Mouse (Mus musculus) heart, embryonic 13.5 days (tissue): ENCODE data around the gene Epb41l4b. TPM values are rescaled to one million over a fixed set of nuclear protein-coding genes. Genes with fewer than 3 reads are reported as not detected.

Experiments
- ATAC-seq: fragments of 200-750 bp; cut with Nextera tagmentation; 2 replicates; pipeline ENCODE4 v1.8.0; 2017; ENCODE audit warnings: moderate TSS enrichment; ENCODE audit not compliant: insufficient number of reproducible peaks, low FRiP score, low TSS enrichment; ENCODE audit errors: extremely low read depth
- H3K27ac ChIP-seq: fragments of 300-500 bp; sonication (generic); replicated peaks from 2 replicates; pipeline ENCODE4 v1.5.1; 2015; ENCODE audit warnings: moderate library complexity, mild to moderate bottlenecking, inconsistent platforms
- H3K27me3 ChIP-seq: fragments of 300-500 bp; sonication (generic); replicated peaks from 2 replicates; pipeline ENCODE4 v1.6.1; 2015; ENCODE audit warnings: mild to moderate bottlenecking, inconsistent platforms
- H3K36me3 ChIP-seq: fragments of 300-500 bp; sonication (generic); 2 replicates; pipeline ENCODE4 v1.6.1; 2015; ENCODE audit warnings: mild to moderate bottlenecking, inconsistent platforms
- H3K4me1 ChIP-seq: fragments of 300-500 bp; sonication (generic); 2 replicates; pipeline ENCODE4 v1.6.1; 2015; ENCODE audit warnings: inconsistent platforms
- H3K4me2 ChIP-seq: fragments of 300-500 bp; sonication (generic); 2 replicates; pipeline ENCODE4 v1.6.1; 2015; ENCODE audit warnings: inconsistent platforms, mild to moderate bottlenecking, moderate library complexity
- H3K4me3 ChIP-seq: fragments of 300-500 bp; sonication (generic); 2 replicates; pipeline ENCODE4 v1.5.1; 2015; ENCODE audit warnings: moderate library complexity, mild to moderate bottlenecking, inconsistent platforms
- H3K9ac ChIP-seq: fragments of 300-500 bp; sonication (generic); 2 replicates; pipeline ENCODE4 v1.6.1; 2015; ENCODE audit warnings: inconsistent platforms, mild to moderate bottlenecking, moderate library complexity
- H3K9me3 ChIP-seq: fragments of 300-500 bp; sonication (generic); 2 replicates; pipeline ENCODE4 v1.6.1; 2016; ENCODE audit warnings: inconsistent platforms
- WGBS: fragments of 180-500 bp; shearing (Covaris S2); methylation state at CpG from one replicate; pipeline ENCODE4 v1.1.7; 2015; ENCODE audit warnings: mixed read lengths; 5-methylcytosine and 5-hydroxymethylcytosine counted together
- polyA plus RNA-seq: library from polyadenylated mRNA; unstranded; fragments of >200 nt; fragmentation: Nextera tagmentation; extraction: Ambion mirVana; gene quantifications from 2 replicates; pipeline ENCODE4 v1.2.1, GENCODE M21; 2015

Gene Epb41l4b
- polyA plus RNA-seq, 1 experiment from 2014 or later = 0.64 TPM

DNA sequence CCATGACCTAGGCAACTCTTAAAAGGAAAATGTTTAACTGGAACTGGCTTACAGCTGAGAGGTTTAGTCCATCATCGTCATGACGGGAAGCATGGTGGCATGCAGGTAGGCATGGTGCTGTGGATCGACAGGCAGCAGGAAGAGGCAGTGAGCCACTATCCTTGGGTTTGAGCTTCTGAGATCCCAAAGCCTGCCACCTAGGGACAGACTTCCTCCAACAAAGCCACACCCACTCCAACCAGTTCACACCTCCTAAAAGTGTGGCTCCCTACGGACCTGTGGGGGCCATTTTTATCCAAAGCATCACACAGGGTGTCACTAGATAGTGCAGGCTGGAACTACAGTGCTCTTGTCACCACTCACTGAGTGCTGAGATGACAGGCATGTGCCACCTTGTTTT is 31.8 kb downstream of the Epb41l4b start:
- Histone ChIP-seq H3K4me1 (peaks cover 2% of the 10 kb centered on the region; the same call in 1 of the 2 replicates), H3K27me3 (peaks cover 3% of the 10 kb centered on the region; the same call in 1 of the 2 replicates), H3K9ac (no peak overlapping the region), H3K36me3 (no peaks in the 10 kb centered on the region), H3K9me3 (no peaks in the 10 kb centered on the region), H3K27ac (no peak overlapping the region), H3K4me3 (no peak overlapping the region), H3K4me2 (no peak overlapping the region)
- WGBS = 56% methylated on average over 4 of the region's 4 CpGs
- no peak for ATAC-seq

DNA sequence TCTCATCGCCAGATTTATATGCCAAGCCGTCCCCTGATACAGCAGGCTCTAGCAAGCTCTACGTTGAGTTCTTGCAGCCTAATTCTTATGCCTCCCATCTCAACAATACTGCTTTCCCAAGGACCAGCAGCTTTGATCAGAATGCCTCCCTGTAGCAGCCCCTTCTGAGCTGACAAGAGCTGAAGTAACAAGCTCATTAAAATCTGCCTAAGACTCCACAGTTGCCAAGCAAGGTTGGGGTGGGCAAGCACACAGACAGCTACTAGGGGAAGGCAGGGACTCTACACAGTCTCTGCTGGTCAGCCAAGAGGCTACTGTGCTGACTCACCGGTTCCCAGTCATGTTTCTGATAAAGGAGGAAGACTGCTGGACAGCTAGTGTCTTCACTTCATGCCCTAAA is 33.7 kb downstream of the Epb41l4b start:
- Histone ChIP-seq H3K36me3 (no peaks in the 10 kb centered on the region), H3K9ac (no peak overlapping the region), H3K4me1 (no peaks in the 10 kb centered on the region), H3K27me3 (no peaks in the 10 kb centered on the region; the same call in 1 of the 2 replicates), H3K4me3 (no peak overlapping the region), H3K9me3 (no peaks in the 10 kb centered on the region), H3K27ac (no peak overlapping the region), H3K4me2 (no peak overlapping the region)
- 65% methylated on average over 4 of the region's 4 CpGs for WGBS
- no peak for ATAC-seq

DNA sequence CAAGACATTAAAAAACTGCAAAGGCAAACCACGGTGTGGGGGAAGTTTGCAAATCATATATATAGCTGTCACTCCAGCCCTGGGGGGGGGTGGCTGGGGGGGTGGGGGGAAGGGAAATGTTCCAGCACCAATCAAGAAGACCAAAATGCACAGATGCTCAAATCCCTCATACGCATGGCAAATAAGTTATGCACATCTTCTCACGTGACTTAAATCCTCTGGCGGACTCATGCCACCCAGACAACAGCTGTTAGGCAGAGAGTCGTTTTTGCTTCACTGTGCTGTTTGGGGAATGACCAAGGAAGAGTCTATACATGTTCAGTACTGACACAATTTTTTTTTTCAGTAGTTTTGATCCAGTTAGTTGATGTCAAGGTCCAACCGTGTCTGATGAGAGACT is 37.9 kb downstream of the Epb41l4b start:
- no peaks in the 10 kb centered on the region for H3K36me3 ChIP-seq
- no peak overlapping the region for H3K27ac ChIP-seq
- H3K9ac ChIP-seq = no peak overlapping the region
- H3K4me3 ChIP-seq = no peak overlapping the region
- H3K4me1 ChIP-seq = peaks cover 4% of the 10 kb centered on the region; the same call in 1 of the 2 replicates
- no peaks in the 10 kb centered on the region for H3K9me3 ChIP-seq
- no peaks in the 10 kb centered on the region; the same call in 1 of the 2 replicates for H3K27me3 ChIP-seq
- no peak overlapping the region for H3K4me2 ChIP-seq
- ATAC-seq = no peak
- 74% methylated on average over 6 of the region's 6 CpGs for whole genome bisulfite sequencing

DNA sequence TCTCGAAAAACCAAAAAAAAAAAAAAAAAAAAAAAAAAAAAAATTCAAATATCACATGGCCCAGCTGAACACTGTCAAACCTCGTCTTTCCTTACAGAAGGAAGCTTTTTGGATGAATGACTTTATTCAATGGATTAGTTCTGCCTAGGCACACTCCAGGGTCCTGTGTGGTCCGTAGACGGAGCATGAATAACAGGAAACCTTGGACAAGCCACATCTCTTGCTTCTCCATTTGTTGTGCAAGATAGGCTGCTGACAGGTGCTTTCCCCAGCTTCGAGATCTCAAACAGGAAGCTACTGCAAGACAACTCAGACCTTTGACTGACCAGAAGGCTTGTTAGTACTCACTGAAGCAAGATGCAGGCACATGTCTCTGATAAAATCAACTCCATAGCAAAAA is 39.4 kb downstream of the Epb41l4b start:
- no peak overlapping the region for H3K27ac ChIP-seq
- H3K9me3 ChIP-seq = no peaks in the 10 kb centered on the region
- H3K4me2 ChIP-seq = no peak overlapping the region
- no peaks in the 10 kb centered on the region for H3K36me3 ChIP-seq
- ATAC-seq = no peak
- no peaks in the 10 kb centered on the region for H3K27me3 ChIP-seq
- no peak overlapping the region for H3K4me3 ChIP-seq
- H3K9ac ChIP-seq = no peak overlapping the region
- 47% methylated on average over 5 of the region's 5 CpGs for WGBS
- H3K4me1 ChIP-seq = peaks cover 4% of the 10 kb centered on the region; the same call in 1 of the 2 replicates

DNA sequence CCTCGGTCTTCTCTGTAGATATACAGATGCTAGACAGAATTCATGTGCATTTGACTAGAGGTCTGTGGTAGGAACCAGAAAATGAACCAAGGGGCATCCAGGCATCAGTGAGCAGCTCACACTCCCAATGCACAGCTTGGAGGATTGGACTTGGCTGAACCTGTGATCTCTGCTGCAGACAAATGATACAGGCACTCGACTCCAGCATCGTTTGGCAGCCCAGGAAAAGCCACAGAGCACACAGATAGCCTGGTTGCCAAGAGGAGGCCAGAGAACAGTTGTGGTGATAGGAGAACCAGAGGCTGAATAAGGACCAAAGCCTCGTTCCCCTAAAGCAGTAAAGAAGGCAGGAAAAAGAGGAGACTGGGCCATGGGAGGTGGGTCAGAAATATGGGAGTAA is 42.1 kb downstream of the Epb41l4b start:
- Histone ChIP-seq H3K4me3 (no peak overlapping the region), H3K4me1 (peaks cover 4% of the 10 kb centered on the region; the same call in 1 of the 2 replicates), H3K4me2 (no peak overlapping the region), H3K36me3 (no peaks in the 10 kb centered on the region), H3K27ac (no peak overlapping the region), H3K9me3 (no peaks in the 10 kb centered on the region), H3K9ac (no peak overlapping the region), H3K27me3 (no peaks in the 10 kb centered on the region)
- 67% methylated on average over 4 of the region's 4 CpGs for WGBS
- no peak for ATAC-seq

DNA sequence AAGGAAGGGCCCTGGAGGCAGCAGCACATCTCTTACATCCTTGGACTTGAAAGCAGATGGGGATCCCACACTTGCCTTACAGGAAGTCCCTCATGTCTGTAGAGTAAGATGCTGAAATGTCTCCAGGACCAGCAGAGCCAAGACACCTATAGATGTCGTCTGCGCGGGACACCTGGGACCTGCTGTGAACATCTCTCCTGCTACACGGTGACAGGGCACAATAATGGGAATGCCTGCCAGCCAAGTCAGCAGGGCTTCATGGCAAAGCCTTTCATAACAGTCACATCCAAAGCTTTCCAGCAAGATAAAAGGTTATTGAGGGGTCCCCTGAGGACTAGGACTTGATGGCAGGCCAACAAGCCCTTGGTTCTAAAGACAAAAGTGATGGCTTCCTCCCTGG is 45.8 kb downstream of the Epb41l4b start:
- Histone ChIP-seq H3K9me3 (no peaks in the 10 kb centered on the region), H3K36me3 (no peaks in the 10 kb centered on the region), H3K27me3 (peaks cover 7% of the 10 kb centered on the region; the same call in 1 of the 2 replicates), H3K4me3 (no peak overlapping the region), H3K4me2 (no peak overlapping the region), H3K9ac (no peak overlapping the region), H3K27ac (no peak overlapping the region), H3K4me1 (peaks cover 7% of the 10 kb centered on the region)
- ATAC-seq = no peak
- 93% methylated on average over 4 of the region's 4 CpGs for WGBS

DNA sequence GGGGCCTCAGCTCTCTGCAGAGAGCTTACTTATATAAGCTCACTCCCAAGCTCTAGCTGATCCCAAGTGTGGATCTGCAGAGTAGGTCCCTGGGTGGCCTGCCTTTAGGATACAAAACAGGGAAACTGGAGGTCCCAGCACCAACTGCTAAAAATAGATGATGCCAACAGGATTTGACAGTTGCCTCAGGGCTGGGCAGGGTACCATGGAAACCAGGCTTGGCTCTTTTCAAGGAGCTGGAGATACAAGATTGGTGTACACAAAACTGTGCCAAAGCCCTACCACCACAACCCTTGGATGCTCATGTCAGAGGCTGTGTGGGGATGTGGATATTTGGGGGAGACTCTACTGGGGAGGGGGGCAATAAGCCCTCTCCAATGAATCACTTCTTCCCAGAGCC is 47.7 kb downstream of the Epb41l4b start:
- Histone ChIP-seq H3K9ac (no peak overlapping the region), H3K36me3 (no peaks in the 10 kb centered on the region), H3K4me3 (no peak overlapping the region), H3K27me3 (peaks cover 11% of the 10 kb centered on the region; the same call in 1 of the 2 replicates), H3K4me2 (no peak overlapping the region), H3K4me1 (peaks cover 9% of the 10 kb centered on the region), H3K9me3 (no peaks in the 10 kb centered on the region), H3K27ac (no peak overlapping the region)
- no peak for ATAC-seq

DNA sequence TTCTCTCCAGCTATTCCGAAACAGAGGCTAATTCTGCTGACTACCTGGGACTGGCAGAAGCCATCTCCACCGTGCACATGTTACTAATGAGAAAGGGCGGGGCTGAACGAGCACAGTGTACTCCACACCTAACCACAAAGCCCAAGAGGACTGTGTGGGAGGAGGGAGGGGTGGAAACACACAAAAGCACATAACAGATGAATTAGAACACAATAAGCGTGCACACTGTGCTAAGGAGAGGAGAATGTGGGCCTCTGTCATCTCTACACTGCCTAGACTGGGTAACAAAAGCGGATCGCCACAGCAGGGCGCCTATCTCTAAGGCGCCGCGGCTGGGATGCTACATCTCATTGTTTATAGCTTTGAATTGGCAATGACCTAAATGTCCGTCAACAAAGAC is 51.9 kb downstream of the Epb41l4b start:
- WGBS = 66% methylated on average over 12 of the region's 12 CpGs

DNA sequence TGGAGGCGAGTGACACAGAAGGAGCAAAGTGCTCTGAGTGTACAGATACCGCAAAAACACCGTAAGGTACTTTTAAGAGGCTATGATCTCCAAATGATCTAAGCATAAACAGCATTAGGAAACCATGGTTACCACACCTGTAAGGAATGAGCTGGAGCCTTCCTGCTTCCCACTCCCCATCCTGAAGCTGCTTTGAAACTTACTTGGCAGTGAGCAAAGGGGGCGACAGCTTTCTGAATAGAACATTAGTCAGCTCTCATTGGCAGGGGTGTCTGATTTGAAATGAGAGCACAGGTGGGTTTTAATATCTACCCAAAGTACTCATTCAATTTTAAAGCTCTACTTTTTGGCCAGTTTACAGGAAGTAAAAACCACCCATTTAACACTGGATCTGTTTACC is 54.9 kb downstream of the Epb41l4b start:
- no peak for ATAC-seq
- Histone ChIP-seq H3K4me2 (no peak overlapping the region), H3K4me3 (no peak overlapping the region), H3K4me1 (peaks cover 12% of the 10 kb centered on the region), H3K27ac (no peak overlapping the region), H3K36me3 (no peaks in the 10 kb centered on the region), H3K27me3 (peaks cover 15% of the 10 kb centered on the region; the same call in 1 of the 2 replicates), H3K9me3 (no peaks in the 10 kb centered on the region), H3K9ac (no peak overlapping the region)
- WGBS = 41% methylated on average over 4 of the region's 4 CpGs

More for the DNA sequence above, 51.9 kb downstream of the Epb41l4b start:
- Histone ChIP-seq H3K9me3 (no peaks in the 10 kb centered on the region), H3K4me2 (no peak overlapping the region), H3K4me3 (no peak overlapping the region), H3K4me1 (peaks cover 13% of the 10 kb centered on the region), H3K27me3 (peaks cover 18% of the 10 kb centered on the region), H3K36me3 (no peaks in the 10 kb centered on the region), H3K9ac (no peak overlapping the region), H3K27ac (no peak overlapping the region)
- no peak for ATAC-seq

DNA sequence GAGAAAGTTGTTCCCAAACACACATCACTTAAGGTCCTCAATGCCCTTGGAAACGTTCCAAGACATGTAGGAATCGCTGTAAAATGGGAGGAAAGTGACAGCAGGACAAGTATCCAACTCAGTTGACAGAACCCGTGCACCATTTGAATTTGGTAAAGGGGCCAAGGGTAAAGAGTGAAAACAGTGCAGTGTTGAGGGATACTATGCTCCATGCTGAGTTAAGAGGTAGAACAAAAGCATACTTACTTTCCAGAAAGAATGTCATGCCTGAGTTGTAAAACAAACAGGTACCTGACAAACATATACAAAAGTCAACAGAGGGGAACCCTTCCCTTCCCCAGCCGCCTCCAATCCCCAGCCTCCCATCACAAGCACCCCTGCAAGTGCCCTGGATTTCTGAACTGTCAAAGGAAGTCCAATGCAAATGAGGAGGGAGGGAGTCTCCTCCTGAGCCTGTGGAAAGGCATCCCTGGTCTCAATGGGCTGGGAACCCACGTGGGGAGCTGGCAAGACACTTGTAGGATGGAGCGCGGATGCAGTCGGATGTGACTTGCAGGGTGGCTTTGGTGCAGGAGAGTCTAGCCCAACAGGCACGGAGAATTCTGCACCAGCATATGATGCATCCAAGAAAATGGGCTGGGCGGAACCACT is 57.4 kb downstream of the Epb41l4b start:
- no peaks in the 10 kb centered on the region for H3K9me3 ChIP-seq
- peaks cover 20% of the 10 kb centered on the region for H3K4me1 ChIP-seq
- peaks cover 10% of the 10 kb centered on the region; the same call in 1 of the 2 replicates for H3K27me3 ChIP-seq
- no peak for ATAC-seq
- no peak overlapping the region for H3K4me3 ChIP-seq
- 74% methylated on average over 10 of the region's 10 CpGs for WGBS
- H3K36me3 ChIP-seq = no peaks in the 10 kb centered on the region
- H3K27ac ChIP-seq = no peak overlapping the region
- no peak overlapping the region for H3K9ac ChIP-seq
- no peak overlapping the region for H3K4me2 ChIP-seq

DNA sequence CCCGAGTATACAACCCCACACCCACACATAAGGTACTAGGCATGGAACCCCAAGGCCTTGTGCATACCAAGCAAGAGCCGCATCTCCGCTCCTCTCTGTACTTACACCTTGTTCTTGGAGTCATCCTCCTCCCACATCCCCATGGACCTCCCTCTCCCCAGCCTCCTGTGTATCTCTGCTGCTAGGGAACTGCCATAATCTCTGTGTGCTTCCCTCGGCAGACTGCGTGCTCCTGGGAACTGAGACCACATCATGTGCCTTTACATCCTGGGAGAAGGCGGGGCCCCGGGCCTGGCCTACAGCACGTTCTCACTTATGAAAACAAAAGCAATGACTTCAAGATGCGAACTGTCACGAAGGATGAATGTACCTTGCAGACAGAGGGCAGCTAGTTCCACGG is 59.6 kb downstream of the Epb41l4b start:
- no peak overlapping the region for H3K4me3 ChIP-seq
- ATAC-seq = no peak
- peaks cover 22% of the 10 kb centered on the region for H3K27me3 ChIP-seq
- H3K27ac ChIP-seq = no peak overlapping the region
- 69% methylated on average over 11 of the region's 11 CpGs for WGBS
- no peaks in the 10 kb centered on the region for H3K36me3 ChIP-seq
- H3K9ac ChIP-seq = no peak overlapping the region
- no peak overlapping the region for H3K4me2 ChIP-seq
- no peaks in the 10 kb centered on the region for H3K9me3 ChIP-seq
- peaks cover 20% of the 10 kb centered on the region for H3K4me1 ChIP-seq

DNA sequence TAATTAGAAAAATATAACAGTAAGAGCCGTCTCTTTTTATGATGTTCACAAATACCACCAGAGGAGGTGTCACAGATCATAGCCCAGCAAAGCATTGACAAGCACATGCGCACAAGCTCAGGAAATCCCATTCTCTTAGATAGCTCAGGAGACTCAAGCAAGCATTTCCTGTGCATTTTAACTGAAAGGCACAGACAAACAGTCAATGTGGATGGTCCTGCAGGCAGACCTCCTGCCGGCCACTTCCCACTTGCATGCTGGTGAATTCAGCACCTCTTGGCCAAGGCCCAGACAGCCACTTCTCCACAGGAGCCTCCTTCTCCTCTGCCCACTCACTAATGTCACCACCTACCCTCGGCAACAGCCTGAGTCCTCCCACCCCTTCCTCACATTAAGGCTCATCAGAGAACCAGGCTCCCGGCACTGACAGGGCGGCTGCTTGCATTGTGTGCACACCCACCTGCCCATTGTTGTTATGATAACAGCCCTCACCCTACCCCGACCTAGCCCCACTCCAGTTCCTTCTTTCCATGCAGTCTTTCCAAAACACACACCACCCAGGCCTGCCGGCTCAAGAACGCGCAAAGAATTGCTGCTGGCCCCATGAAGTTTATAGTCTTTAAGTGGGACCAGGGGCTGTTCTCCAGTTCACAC is 60.3 kb downstream of the Epb41l4b start:
- Histone ChIP-seq H3K9ac (no peak overlapping the region), H3K4me3 (no peak overlapping the region), H3K4me1 (peaks cover 16% of the 10 kb centered on the region), H3K4me2 (no peak overlapping the region), H3K36me3 (no peaks in the 10 kb centered on the region), H3K27ac (no peak overlapping the region), H3K9me3 (no peaks in the 10 kb centered on the region), H3K27me3 (peaks cover 22% of the 10 kb centered on the region)
- no peak for ATAC-seq
- 34% methylated on average over 10 of the region's 10 CpGs for WGBS
